Mouse (Mus musculus) gastrocnemius, postnatal 10 days (tissue): ENCODE results near the gene Barx2. TPM values are rescaled to one million over a fixed set of nuclear protein-coding genes. Genes with fewer than 3 reads are reported as not detected.

Experiments used
- DNase-seq: peaks from one replicate; pipeline ENCODE4 v3.0.0; 2021; ENCODE audit warnings: mixed read lengths
- total RNA-seq, 2 experiments: library from RNA; stranded (reverse); gene quantifications; 2 replicates each; pipeline ENCODE4 v1.2.3; 2021

Barx2 gene
- total RNA-seq, 2 experiments from 2014 or later, result 10.5 to 10.7 TPM

DNA sequence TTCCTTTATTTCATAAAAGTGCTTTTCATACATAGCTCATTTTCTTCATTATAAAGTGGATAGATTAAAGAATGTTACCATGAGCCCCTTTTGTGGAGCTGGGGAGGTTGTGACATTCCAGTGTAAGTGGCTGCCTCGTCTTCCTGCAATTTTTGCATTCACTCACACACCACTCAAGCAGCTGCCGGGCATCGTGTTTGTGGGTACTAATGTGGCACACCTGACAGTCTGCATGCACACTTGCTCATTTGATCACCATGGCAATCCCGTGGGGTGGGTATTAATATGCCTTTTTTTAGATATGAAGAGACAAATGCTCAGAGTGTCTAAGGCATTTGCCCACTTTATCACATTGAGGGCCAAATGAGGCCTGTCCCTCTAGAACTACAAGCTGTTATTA, 24.9 kb downstream of the Barx2 start:
- no peak for DNase-seq

DNA sequence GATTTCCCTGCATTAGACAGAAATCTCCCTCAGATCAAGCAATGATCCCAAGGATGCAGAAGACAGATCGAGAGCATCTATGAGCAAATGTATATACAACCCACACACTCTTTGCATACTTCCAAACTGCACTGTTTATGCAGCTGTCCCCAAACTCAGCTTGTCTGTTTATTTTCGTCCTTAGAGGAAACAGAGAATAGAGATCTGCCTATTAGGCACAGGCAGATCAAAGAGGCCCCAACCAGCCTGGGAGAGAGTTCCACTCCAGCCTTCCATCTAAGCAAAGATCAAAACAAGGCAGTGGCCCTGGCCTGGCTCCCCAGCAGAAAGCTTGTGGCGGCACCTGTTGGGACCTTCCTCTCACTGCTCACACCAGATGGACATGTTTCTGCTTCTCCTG, 27.0 kb downstream of the Barx2 start:
- no peak for DNase-seq

DNA sequence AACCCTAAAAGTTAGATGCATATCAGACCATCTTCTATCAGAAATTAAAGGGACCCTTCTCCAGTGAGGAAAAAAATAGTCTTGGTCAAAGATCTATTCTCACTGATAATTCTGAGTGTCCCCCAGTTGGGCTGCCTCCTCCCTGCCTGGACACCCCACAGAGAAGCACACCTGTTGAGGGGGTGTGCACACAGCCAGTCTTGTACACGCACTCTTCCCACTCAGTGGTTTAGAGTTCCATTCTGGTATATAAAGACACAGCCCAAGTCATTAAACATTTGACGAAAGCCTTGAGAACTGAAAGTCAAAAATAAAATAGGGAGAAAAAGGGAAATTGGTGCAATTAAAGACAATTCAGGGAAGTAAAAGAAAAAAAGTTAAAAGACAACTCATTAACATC, 30.9 kb downstream of the Barx2 start:
- DNase-seq, result no peak

DNA sequence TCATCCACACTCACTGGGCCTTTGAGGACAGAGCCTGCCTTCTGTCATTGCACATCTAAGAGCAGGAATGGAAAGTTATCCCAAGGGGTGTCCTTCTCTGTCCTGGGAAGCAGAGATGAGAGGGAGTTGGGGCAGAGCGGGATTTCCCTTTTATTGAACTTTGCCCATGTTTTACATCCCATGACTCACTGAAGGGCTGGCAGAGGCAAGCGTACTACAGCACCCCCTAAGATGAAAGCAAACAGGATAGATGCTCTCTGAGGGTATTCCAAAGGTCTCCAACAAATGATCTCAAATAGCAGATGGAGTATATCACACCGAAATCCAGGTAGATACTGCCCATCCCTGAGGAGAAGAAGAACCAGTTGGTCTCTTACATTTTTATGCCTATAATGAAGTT, 37.7 kb downstream of the Barx2 start:
- DNase-seq, result no peak

DNA sequence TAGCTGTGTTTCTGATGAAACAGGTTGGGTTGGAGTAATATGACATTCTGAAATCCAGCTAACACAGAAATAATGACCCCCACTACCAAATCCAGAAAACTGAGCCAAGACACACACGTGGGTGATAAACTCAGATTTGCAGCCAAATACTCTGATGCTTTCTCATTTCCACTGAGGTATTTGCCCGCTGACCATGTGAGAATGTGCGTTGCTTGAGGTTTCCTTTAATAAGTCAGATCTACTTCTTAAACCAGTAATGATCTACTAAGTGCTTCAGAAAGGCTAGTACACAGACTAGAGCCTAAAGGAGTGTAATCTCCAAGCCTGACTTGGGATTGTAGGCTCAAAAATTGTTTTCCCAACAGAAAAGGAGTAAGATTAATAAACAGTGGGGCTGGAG, 39.0 kb downstream of the Barx2 start:
- DNase-seq, result no peak

DNA sequence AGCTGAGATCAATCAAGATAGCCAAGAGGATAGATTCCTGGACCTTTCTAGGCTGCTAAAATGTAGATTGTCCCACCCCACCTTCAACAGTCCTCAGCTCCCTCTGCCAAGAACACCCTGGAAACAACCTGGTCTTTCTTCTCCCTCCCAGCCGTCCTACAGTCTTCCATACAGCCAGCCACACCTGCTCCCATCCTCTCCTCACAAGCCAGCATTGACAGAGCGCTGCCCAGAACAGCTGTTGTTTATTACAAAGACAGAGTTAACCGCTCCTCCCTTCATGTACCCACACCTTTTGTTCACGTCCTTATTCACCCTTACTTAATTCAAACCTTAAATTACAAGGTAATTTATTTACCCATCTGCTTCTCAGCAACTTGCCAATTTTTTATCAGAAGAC, 41.9 kb downstream of the Barx2 start:
- no peak for DNase-seq

DNA sequence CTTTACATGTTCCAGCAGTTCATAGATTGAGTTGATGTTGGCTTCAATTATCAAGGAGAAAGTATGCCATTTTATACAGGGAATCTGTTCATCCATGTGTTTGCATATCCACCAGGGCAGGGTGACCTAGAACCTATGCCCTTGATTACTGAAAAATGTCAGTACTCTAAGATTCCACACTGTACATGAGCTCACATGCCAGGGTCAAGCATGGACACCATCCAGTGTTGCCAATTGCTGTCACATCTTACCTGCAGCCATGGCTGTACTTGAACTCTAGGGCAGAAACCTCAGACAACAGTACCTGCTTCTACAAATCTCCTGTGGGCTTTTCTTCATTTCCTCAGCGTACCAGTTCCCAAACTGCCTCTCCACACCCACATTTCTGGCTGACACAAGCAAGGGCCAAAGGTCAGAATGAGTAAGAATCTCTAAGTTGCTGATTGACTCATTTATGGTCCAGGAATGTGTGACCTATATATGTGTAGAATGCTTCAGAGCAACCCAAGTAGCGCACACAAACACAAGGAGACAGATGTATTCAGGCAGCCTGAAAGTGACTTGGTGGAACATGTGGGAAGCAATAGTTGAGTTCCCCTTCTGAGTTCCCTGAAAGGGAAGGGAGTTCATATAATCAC, 44.3 kb downstream of the Barx2 start:
- no peak for DNase-seq

DNA sequence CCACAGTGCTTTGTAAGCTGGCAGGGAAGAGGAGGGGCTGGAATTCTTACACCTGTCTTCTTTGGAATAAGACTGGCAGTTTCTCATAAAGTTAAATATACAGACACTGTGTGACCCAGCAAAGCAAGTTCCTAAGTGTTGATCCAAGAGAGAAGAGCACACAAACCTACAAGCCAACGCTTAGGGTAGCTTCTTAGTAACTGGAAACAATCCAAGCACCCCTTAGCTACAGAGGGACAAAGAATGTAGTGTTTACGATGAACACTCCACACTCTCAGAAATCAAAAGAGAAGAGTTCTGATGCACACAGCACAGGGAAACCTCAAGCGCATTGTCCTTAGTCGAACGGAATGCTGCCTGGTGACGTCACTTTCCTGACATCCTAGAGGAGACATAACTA, 49.4 kb downstream of the Barx2 start:
- DNase-seq, result no peak

DNA sequence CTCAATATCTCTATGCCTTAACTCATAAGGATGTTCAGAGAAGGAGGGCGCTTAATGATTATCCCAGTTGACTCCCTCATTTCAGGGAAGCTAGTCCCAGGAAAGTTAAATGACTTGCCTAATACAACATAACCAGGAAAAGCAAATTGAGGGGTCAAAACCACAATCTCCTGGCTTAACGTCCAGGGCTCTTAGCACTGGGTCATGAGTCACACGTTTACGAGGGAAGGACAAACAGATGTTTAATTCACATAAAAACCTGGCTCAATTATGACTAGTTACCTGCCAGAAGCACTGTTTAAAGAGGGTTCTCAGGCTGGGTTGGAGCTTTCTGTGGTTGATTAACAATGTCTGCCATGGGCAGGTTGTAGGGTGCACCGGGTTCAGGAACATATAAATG, 53.8 kb downstream of the Barx2 start:
- DNase-seq, result no peak

DNA sequence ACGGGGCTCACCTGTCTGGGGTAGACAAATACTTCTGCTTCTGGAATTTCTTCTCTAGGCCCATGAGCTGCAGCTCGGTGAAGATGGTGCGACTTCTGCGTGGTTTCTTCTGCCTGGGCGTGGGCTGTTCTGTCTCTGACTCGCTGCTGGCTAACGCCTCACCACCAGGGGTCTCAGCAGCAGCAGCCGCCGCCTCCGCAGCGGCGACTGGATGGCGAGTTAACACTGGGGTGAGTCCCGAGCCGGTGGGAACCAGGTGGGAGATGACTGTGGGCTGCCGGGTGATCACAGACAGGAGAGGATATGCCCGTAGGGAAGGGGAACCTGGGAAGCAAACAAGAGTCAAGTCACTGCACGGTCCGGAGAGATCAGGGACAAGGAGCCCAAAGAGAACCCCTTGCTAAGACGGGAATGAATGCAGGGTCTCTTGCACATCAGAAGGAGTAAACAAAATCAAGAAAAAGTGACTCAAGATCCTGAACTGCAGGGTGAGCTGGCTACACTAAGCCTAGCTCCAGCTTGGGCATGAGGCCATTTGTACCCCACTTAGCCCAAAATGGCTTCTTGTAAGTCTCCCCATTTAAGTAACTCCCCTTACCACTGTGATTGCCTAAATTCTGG, 54.4 kb downstream of the Barx2 start:
- peak; percentile 21 for DNase-seq

DNA sequence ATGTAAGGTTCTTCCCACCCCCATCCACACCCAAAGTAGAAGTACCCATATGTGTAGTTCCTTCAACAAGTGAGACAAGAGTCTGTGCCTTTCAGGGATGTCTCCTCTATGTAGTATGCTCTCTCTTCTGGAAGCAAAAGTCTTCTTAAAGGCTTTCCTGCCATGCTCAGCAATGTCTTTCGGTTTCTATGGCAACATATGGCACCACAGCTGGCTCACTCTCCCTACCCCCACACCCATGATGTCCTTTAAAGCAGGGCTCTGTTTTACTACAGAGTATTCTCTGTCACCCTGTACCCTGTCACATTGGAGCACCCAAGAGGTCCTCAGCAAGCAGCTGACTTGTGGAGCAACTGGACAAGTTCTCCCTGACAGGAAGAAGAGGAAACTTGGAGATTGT, 55.8 kb downstream of the Barx2 start:
- DNase-seq, result no peak

DNA sequence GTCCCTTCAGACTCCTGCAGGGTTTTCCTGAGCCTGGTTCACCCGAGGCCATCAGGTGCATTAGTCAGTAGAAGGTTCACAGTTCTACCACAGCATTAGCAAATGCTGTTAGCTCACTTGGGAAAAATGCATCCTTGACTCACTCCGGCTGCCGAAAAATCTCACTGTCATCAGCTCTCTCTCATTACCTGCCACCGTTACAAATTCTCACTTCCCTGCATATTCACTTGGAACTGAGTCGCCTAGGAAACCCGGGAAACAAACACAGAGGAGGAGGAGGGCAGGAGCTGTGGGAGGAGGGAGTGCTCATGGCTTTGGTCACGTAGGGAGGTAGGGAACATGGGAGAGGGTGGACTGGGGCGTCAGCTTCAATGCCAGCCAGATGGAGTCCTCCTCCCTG, 56.8 kb downstream of the Barx2 start:
- DNase-seq, result no peak

DNA sequence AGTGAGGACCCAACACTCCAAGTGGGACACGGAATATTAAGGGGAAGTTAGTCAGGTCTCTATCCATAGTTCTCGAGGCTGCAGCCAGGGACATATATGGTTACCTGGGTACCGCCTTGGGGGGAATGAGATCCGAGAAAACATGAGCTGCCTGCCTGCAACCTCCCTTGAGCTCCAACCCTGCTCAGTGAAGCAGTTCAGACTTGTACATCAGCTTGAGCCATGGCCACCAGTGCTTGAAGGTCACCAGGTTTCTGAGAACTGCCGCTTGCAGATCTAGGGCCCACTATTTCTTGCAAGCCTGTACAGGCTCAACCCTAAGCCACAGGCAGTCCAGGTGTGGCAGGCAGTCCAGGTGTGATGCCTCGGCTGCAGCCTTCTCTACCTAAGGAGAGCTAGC, 57.6 kb downstream of the Barx2 start:
- DNase-seq, result no peak

DNA sequence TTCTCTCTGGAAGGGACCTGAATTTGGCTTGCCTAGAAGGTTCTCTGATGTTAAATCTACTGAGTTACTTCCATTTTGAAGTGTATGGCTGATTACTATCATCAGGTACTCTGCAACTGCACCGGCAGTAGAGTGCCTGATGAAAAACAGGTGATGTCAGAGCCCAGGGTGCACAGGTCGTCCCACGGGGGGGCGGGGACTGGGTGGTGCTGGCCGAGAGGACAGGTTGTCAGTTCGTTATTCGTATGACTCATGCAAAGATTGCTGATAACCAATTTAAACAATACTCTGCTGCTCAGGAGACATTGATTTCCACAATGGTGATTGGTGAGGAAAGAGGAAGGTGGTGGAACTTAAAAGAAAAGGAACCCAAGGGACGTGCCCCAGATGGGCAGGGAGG, 61.6 kb downstream of the Barx2 start:
- DNase-seq, result no peak

DNA sequence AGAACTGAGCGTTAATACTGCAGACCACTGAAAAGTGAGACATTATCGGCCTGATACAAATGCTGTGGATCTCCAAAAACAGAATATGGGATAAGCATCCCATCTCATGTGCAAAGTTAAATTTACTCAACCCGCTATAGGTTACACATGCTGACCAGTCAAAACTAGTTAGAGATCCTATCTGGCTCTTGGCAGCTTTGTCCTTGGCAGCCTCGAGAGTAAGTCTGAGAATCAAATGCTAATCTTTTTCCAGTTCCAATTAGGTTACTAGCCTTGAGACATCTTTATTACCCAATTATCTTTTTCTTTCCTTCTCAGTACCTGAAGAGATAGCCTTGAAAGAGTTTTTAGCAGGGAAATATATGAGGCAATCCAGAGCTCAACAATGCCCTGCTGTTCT, 62.6 kb downstream of the Barx2 start:
- DNase-seq, result no peak

DNA sequence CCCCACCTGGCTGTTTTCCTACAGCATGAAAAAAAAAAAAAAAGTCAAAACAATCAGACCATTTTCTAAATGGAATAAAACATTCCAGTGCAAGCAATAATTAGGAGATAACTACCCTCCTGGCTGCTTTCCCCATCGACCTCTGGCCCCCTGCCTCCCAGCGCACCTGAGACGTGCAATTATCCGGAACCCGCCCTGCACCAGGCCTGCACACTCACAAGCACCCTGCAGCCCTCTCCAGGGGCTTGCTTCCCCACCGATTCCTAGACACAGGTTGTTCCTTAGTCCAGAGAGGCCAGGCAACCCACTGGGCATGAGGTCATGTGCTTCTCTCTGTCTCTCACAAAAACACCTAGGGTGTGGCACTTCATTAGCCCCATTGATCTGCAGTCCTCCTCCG, 63.9 kb downstream of the Barx2 start:
- DNase-seq, result no peak

DNA sequence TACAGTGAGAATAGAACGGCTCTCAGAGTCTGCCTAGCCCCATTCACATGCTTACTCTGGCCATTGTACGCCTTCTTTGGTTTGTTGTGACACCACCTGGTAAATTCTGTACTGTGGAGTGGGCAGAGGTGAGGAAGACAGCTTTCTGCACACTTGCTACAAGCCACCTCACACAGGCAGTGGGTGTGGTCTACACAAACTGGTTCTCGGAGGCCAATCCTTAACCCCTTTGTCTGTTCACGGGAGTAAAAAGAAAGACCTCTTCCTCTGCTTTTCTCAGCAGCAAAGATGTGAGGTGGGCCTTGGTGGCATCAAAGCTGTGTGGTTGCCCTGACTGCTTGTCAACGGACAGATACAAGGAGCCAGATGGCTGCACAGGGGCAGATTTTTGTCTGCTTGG, 68.6 kb downstream of the Barx2 start:
- DNase-seq, result no peak

DNA sequence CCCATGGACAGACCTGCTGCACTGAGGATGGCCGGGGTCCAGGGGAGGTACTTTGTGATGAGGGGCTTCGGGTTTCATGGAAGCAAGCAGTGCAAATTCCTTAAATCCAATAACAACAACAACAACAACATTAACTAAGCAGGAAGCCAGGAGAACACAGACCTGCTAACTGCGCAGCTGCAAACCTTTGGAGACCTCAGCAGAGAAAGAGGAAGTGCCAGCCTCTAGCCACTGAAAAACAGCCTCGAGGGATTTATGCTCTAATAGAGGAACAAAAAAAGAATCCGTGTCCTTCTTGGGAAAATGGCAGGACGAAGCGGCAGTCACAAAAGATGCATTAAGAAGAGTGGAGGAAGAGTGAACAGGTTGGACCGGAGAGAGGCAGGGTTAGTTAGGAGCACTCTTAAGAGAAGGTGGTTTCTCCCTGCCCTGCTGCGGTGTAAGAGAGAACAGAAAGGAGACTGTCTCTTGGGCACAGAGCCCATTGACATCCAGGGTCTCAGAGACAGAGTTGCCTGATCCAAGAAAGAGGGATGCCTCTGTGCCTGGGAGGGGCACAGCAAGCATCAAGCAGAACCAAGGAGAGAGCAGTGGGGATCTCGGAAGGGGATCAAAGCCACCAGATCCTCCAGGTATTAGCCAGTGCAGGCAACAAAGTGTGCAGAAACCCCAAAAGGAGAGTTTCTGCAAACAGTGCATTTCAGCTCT, 72.0 kb downstream of the Barx2 start:
- DNase-seq, result no peak

DNA sequence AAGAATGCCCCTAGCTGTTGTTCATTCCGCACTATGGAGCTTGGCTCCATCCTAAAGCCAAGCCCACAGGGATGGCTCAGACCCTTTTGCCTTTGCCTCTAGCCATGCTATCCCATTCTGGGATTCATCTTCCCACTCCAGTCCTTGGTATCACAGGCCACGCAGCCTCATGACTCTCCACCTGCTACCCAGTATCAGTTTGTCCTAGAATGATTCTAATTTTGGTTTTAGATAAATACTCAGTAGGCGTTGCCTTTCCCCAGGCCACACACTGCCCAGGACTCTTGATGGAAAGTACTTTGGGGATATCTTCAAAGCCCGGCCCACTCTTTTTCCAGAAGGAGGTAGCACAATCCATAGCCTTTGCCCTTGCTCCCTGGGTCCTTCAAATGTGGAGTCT, 72.7 kb downstream of the Barx2 start:
- DNase-seq, result no peak

DNA sequence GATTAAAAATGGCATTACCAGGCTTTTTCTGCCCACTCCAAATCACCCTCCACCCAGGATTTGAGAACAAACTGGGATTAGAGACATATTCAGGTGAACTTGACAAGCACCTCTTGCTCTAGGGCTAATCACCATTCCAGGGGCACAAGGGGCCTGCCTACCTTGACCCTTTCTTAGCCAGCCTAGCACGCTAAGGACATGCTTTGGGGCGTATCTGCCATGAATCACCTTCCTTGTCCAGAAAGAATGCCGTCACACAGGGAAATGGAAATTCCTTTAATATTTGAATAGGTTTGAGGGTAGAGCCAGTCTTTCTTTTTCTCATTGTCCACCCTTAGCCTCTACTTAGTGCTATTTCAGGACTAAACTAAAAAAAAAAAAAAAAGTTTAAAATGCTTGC, 73.2 kb downstream of the Barx2 start:
- DNase-seq, result no peak

DNA sequence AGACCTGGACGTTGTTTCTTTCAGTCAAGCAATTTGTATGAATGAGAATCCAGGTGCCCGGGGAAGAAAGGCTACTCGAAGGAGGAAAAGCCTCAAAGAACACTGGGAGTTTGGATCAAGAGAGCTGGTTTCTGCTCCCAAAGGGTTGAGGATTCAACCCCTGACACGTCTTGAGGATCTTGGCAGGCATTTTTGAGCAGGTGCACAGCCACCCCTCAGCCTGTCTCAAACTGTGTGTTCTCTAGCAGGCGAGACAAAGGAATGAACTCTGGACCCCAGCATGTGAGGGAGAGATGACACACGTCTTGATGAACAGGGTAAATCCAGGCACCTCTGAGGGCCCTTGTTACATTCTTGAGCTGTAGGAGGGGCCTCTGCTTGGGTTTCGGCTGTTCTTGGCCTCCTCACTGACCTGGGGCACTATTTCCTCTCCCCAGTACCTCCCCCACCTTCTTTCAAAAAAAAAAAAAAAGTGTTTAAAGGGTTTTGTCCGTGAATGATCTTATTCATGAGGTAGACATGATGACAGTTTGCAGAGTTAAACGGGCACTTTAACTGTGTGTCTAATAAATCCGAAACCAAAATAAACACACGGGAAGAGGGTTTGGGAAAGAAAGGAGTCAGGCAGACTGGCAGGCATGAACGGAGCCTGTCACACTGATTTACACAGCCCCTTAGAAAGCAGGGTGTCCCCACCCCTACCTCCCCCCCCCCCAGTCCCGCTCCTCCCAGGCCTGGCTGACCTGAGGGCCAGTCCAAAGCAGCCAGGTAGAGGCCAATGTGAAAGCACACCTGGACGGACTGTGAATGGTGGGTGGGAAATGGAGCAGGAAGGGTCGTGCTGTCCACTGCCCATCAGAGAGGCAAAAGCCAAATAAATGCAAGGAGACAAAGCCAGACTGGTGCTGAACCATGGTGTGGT, 73.9 kb downstream of the Barx2 start:
- no peak for DNase-seq

DNA sequence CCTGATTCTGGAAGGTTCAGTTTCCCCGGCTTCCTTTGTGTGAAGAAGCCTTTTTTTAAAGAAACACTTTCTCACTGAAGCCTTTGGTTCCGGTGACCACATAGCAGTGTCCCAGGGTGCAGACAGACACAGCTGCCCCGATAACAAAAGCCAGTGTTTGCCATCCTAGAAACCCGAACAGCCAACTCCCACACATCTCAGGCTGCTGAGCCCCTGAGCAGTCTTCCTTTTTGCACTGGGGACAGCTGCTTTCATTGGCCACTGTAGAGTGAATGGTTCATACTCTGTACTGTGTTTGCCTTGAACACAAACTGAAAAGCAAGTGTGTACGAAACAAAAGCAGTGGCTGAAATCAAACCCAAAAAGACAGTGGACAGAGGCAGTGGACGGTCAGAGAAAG, 75.2 kb downstream of the Barx2 start:
- no peak for DNase-seq

DNA sequence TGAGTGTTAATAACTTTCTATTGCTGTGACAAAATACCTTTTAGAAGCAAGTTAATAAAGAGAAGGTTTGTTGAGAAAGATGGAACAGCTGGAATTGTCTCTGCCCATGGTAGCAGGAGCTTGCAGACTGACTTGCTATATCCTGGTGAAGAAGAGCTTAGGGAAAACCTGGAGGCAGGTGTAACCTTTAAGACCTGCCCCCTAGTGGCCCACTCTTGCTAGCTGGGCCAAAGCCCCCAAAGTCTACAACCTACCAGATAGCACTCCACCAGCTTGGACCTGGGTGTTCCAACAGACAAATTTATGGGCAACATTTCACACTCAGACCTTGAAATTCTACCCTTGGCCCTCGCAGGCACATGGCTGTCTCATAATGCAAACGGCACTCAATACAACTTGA, 104.5 kb downstream of the Barx2 start:
- no peak for DNase-seq
